Mouse (Mus musculus) midbrain, embryonic 14.5 days (tissue): ENCODE measurements around the gene Sfmbt1. TPM values are rescaled to one million over a fixed set of nuclear protein-coding genes. Genes with fewer than 3 reads are reported as not detected.

Source experiments
- ATAC-seq: fragments of 200-750 bp; cut with Nextera tagmentation; 2 replicates; pipeline ENCODE4 v1.8.0; 2017; ENCODE audit warnings: moderate number of reproducible peaks, moderate library complexity; ENCODE audit not compliant: low FRiP score, low TSS enrichment
- DNase-seq: peaks from one replicate; pipeline ENCODE4 v3.0.0-alpha.2; 2015
- H3K27ac ChIP-seq: fragments of 300-500 bp; sonication (generic); replicated peaks from 2 replicates; pipeline ENCODE4 v1.5.1; 2014; ENCODE audit warnings: mild to moderate bottlenecking, low read depth, low read length, moderate library complexity
- H3K27me3 ChIP-seq: fragments of 300-500 bp; sonication (generic); 2 replicates; pipeline ENCODE4 v1.6.1; 2014; ENCODE audit warnings: low read length, control low read depth, mixed read lengths; ENCODE audit not compliant: control insufficient read depth, insufficient read depth
- H3K36me3 ChIP-seq: fragments of 300-500 bp; sonication (generic); 2 replicates; pipeline ENCODE4 v1.6.1; 2014; ENCODE audit warnings: low read length, control low read depth; ENCODE audit not compliant: control insufficient read depth, insufficient read depth
- H3K4me1 ChIP-seq: fragments of 300-500 bp; sonication (generic); 2 replicates; pipeline ENCODE4 v1.6.1; 2014; ENCODE audit warnings: mild to moderate bottlenecking, antibody characterized with exemption, low read length, control low read depth; ENCODE audit not compliant: control insufficient read depth, insufficient read depth
- H3K4me2 ChIP-seq: fragments of 300-500 bp; sonication (generic); 2 replicates; pipeline ENCODE4 v1.6.1; 2014; ENCODE audit warnings: mild to moderate bottlenecking, low read length, moderate library complexity
- H3K4me3 ChIP-seq: fragments of 300-500 bp; sonication (generic); replicated peaks from 2 replicates; pipeline ENCODE4 v1.5.1; 2014; ENCODE audit warnings: low read depth, low read length
- H3K9ac ChIP-seq: fragments of 300-500 bp; sonication (generic); replicated peaks from 2 replicates; pipeline ENCODE4 v1.6.1; 2014; ENCODE audit warnings: mild to moderate bottlenecking, low read length, moderate library complexity
- H3K9me3 ChIP-seq: fragments of 300-500 bp; sonication (generic); 2 replicates; pipeline ENCODE4 v1.6.1; 2016; ENCODE audit warnings: low read length, control low read depth, mixed read lengths; ENCODE audit not compliant: control insufficient read depth
- WGBS: fragments of 180-500 bp; shearing (Covaris S2); extraction: QIAGEN DNeasy Blood & Tissue Kit; methylation state at CpG from one replicate; pipeline ENCODE4 v1.1.7; 2014; 5-methylcytosine and 5-hydroxymethylcytosine counted together
- polyA plus RNA-seq: library from polyadenylated mRNA; unstranded; fragments of >200 nt; fragmentation: Nextera tagmentation; extraction: Ambion mirVana; gene quantifications from 2 replicates; pipeline ENCODE4 v1.2.1, GENCODE M21; 2014

The Sfmbt1 gene
- polyA plus RNA-seq, 1 experiment from 2014 or later: 20.9 TPM

DNA sequence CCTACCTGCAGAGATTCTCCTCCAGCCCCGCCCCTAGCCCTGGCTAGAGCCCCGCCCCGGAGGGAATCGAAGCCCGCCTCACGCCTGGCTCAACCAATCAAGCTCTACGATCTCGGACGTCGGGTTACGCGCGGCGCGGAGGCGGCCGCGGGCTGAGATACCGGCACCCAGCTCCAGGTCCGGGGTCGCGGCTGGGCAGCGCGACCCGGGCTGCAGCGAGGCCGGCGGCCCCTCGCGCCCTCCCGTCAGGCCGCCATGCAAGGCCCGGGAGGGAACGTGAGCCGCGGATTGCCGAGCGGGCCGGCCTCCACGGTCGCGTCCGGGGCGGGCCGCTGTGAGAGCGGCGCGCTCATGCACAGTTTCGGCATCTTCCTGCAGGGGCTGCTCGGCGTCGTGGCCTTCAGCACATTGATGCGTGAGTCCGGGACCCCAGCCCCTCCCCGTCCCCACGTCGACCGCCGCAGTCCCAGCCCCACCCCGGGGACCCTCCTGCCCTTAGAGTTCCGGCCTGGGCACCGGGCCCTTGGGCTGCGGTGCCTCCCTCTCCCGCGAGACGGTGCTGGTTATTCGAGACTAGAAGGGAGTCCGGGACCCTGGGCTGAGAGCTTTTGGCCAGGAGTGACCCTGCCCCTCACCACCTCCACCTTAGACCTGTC lies 111.0 kb downstream of the Sfmbt1 start, which contains the start of gene Tmem110:
Tmem110 (plus strand) TSS at position 115 of the 656 bp plus-strand sequence.
- H3K36me3 ChIP-seq: no peaks in the 10 kb centered on the region; the same call in 1 of the 2 replicates
- peak within 1 kb of the TSS; percentile 70; the same call in 1 of the 2 replicates for H3K27ac ChIP-seq
- peak within 1 kb of the TSS; percentile 80 for H3K4me2 ChIP-seq
- H3K27me3 ChIP-seq: no peaks in the 10 kb centered on the region
- peaks cover 16% of the 10 kb centered on the region for H3K4me1 ChIP-seq
- no peaks in the 10 kb centered on the region for H3K9me3 ChIP-seq
- H3K9ac ChIP-seq: peak within 1 kb of the TSS; percentile 90
- WGBS: under 1% methylated on average over 68 of the region's 68 CpGs
- peak; percentile 95 for DNase-seq
- ATAC-seq: peak; percentile 95
- peak within 1 kb of the TSS; percentile 84 for H3K4me3 ChIP-seq

DNA sequence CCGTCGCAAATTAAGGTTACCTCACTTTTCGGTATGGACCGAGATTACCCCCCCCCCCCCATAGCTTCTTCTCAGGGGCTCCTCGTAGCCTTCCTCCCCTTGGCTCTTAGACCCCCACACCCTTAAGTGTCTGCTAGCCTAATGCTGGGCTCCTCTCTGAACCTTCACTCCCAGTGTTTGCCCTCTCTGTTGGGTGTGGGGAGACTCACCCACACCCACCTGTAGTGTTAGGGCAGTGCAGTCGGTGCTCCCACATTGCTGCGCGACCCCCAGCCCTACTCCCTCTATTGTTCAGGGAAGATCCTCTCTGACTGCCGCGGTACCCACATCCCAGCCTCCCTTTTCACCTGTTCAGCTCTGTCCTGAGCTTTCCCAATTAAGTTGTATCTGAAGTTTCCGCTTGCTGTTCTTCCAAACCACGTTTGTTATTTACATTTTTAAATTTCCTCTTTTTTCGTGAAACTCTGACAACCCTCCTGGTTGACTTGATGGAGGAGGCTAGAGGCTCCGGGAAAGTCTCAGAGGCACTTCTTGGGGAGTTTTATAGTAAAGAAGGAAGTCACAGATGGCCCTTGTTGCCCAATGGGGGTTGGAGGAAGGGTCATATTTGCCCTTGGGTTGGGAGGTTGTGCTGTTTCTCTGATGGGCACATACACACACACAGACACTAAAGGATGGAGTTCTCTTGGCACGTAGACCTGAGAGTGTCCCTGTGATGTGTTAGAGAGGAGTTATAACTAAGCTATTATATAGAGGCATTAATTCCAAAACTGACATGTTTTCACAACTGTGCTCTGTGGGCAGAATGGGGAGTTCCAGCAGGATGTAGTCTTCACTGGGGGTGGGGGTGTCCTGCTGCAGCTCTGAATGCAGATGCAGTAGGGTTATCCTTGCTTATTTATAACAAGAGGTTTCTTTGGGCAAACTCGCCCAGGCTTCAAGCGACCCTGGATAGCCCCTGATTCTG lies 111.8 kb downstream of the Sfmbt1 start:
- 18% methylated on average over 17 of the region's 17 CpGs for WGBS
- Histone ChIP-seq H3K9me3 (no peaks in the 10 kb centered on the region), H3K27ac (no peak overlapping the region), H3K36me3 (no peaks in the 10 kb centered on the region), H3K4me1 (peaks cover 16% of the 10 kb centered on the region), H3K4me3 (peak overlapping the region; percentile 84), H3K9ac (peak overlapping the region; percentile 90), H3K27me3 (no peaks in the 10 kb centered on the region), H3K4me2 (peak overlapping the region; percentile 80)
- ATAC-seq (peak; percentile 46; the same call in 1 of the 2 replicates), DNase-seq (peak; percentile 11)

DNA sequence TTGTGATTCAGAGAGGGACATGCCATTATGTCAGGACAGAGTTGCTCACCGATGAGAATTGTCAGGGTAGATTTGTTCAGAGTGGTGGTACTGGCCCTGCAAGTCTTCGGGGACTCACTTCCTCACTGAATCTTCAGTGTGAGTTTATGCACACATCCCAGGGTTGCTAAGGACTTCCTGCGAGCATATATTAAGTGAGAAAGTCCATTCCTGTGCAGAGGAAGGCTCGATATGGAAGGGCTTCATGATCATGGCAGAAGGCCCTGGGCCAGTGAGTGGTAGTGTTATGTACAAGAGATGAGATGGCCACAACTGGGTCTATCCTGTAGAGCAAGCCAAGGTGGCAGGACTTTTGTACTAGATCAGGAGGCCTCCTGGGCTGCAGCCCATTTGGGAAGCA lies 112.8 kb downstream of the Sfmbt1 start:
- Histone ChIP-seq H3K36me3 (no peaks in the 10 kb centered on the region), H3K4me1 (peaks cover 16% of the 10 kb centered on the region), H3K9ac (no peak overlapping the region; the same call in 1 of the 2 replicates), H3K27me3 (no peaks in the 10 kb centered on the region), H3K4me3 (no peak overlapping the region), H3K9me3 (no peaks in the 10 kb centered on the region), H3K4me2 (no peak overlapping the region), H3K27ac (no peak overlapping the region)
- DNase-seq: no peak
- ATAC-seq: no peak
- whole genome bisulfite sequencing: 77% methylated on average over 4 of the region's 4 CpGs

DNA sequence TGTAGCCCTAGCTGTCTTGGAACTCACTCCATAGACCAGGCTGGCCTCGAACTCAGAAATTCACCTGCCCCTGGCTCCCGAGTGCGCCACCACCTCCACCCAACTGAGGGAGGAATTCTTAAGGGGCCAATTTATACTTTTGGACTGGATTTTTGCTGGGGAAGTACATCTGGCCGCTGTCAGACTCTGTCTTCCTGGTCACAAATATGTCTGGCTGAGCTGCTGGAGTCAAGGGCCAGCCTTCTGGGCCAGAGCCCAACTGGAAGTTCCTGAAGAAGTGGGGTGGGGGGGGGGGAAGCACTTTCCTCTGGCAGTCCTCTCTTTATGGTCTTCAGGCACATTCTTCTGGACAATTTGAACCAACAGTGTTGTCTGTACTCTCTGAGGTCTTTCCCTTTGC lies 113.4 kb downstream of the Sfmbt1 start:
- no peaks in the 10 kb centered on the region for H3K27me3 ChIP-seq
- WGBS: 89% methylated on average over 4 of the region's 4 CpGs
- no peak for ATAC-seq
- peaks cover 16% of the 10 kb centered on the region for H3K4me1 ChIP-seq
- no peak for DNase-seq
- no peak overlapping the region for H3K4me3 ChIP-seq
- H3K27ac ChIP-seq: no peak overlapping the region
- no peak overlapping the region for H3K9ac ChIP-seq
- no peak overlapping the region for H3K4me2 ChIP-seq
- no peaks in the 10 kb centered on the region for H3K9me3 ChIP-seq
- H3K36me3 ChIP-seq: no peaks in the 10 kb centered on the region

DNA sequence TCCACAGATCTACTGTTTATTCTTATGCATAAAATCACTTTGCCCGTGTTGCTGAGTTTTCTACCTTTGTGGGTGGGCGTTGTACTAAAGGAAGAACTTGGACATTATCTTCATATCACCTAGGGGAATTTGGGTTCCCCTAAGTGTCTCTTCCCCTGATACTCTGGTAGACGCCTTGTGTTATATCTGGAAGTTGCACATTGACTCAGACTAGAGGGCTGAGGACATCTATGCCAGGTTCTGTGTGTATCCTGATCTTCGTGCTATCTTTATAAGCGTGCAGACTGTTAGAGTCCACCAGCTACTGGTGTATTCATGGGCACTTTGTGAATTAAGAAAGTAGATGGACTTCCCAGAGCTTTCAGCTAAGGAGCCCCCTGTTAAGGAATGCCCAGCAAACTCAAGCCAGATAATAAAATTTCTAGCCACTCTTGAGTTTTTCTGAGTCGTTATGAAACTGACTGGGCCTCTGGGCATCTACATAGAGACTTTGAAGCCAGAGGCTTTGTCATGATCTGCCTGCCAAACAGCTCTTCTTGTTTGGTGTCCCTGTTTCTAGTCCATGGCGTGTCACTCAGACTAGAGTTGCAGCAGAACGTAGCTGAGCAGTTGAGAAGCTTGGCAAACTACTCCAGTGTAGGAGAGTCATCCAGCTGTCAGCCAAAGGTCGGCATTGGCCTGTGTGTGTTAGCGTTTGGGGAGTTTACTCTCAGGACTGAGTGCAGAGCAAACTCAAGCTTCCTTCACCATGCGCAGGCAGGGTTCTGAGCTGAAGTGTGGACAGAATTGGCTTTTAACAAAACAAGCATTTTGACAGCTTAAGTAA lies 114.2 kb downstream of the Sfmbt1 start:
- H3K36me3 ChIP-seq: no peaks in the 10 kb centered on the region
- WGBS: 91% methylated on average over 11 of the region's 11 CpGs
- DNase-seq (no peak), ATAC-seq (no peak)
- H3K9me3 ChIP-seq: no peaks in the 10 kb centered on the region
- no peak overlapping the region for H3K27ac ChIP-seq
- peaks cover 16% of the 10 kb centered on the region for H3K4me1 ChIP-seq
- no peak overlapping the region for H3K9ac ChIP-seq
- no peaks in the 10 kb centered on the region for H3K27me3 ChIP-seq
- no peak overlapping the region for H3K4me3 ChIP-seq
- H3K4me2 ChIP-seq: no peak overlapping the region

- DNase-seq (no peak), ATAC-seq (no peak)
- Histone ChIP-seq H3K4me1 (no peaks in the 10 kb centered on the region), H3K4me3 (no peak overlapping the region), H3K4me2 (no peak overlapping the region), H3K27ac (no peak overlapping the region), H3K9ac (no peak overlapping the region), H3K27me3 (no peaks in the 10 kb centered on the region), H3K9me3 (no peaks in the 10 kb centered on the region), H3K36me3 (peaks cover 9% of the 10 kb centered on the region; the same call in 1 of the 2 replicates)
- 94% methylated on average over 14 of the region's 14 CpGs for WGBS
Measured at GRCm38 (mm10) chr14:30837416-30837996, 122.9 kb downstream of the Sfmbt1 start.

- Histone ChIP-seq H3K36me3 (peaks cover 1% of the 10 kb centered on the region; the same call in 1 of the 2 replicates), H3K4me2 (no peak overlapping the region), H3K9me3 (no peaks in the 10 kb centered on the region), H3K4me3 (no peak overlapping the region), H3K27ac (no peak overlapping the region), H3K4me1 (no peaks in the 10 kb centered on the region), H3K9ac (no peak overlapping the region), H3K27me3 (no peaks in the 10 kb centered on the region)
- 91% methylated on average over 3 of the region's 3 CpGs for WGBS
- DNase-seq (no peak), ATAC-seq (no peak)
Measured at GRCm38 (mm10) chr14:30843701-30844100, 129.1 kb downstream of the Sfmbt1 start.

DNA sequence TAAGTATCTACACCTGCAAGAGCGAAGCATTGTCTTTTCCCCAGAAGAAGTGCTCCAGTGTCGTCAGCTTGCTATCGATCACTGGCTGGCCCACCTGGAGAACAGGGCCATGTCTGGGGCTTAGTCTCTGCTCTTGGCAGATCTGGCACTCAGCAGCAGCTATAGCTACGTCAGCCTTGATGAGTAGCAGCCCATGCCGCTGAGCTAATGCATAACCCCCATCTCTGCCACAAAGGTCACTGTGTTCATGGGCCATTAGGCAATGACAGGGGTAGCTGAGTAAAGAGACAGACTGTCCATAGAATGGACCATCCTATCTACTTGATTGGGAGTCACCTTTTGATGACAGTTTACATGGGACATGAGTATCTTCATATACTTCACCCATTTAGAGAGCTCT lies 135.9 kb downstream of the Sfmbt1 start:
- no peaks in the 10 kb centered on the region for H3K27me3 ChIP-seq
- no peak overlapping the region for H3K9ac ChIP-seq
- H3K4me3 ChIP-seq: no peak overlapping the region
- no peak for DNase-seq
- no peak overlapping the region for H3K27ac ChIP-seq
- ATAC-seq: no peak
- WGBS: 92% methylated on average over 5 of the region's 5 CpGs
- H3K9me3 ChIP-seq: no peaks in the 10 kb centered on the region
- no peak overlapping the region for H3K4me2 ChIP-seq
- no peaks in the 10 kb centered on the region for H3K36me3 ChIP-seq
- no peaks in the 10 kb centered on the region for H3K4me1 ChIP-seq
